Mouse (Mus musculus) embryonic facial prominence, embryonic 12.5 days (tissue): Measurements from ENCODE around the gene Smad6. TPM values are rescaled to one million over a fixed set of nuclear protein-coding genes. Genes with fewer than 3 reads are reported as not detected.

Experiments used
- polyA plus RNA-seq: library from polyadenylated mRNA; unstranded; fragments of >200 nt; fragmentation: Nextera tagmentation; extraction: Ambion mirVana; gene quantifications from 2 replicates; pipeline ENCODE4 v1.2.1, GENCODE M21; 2016

Gene Smad6
- polyA plus RNA-seq, 1 experiment from 2014 or later = 25.4 TPM

Other genes starting within 250 kb of the Smad6 start
- not detected in 2 replicates for gene Lctl, start 95.1 kb upstream of the Smad6 start, polyA plus RNA-seq
- gene Zwilch, start 151.0 kb upstream of the Smad6 start, polyA plus RNA-seq = 24.4 and 27.8 TPM in 2 replicates
- 1,066 and 1,135 TPM in 2 replicates for gene Rpl4, start 151.3 kb upstream of the Smad6 start, polyA plus RNA-seq
- gene Snapc5, start 157.2 kb upstream of the Smad6 start, polyA plus RNA-seq = 28.9 and 29.5 TPM in 2 replicates
- 3.0 and 4.4 TPM in 2 replicates for gene Uchl4, start 213.1 kb upstream of the Smad6 start, polyA plus RNA-seq
- 77.0 and 79.1 TPM in 2 replicates for gene Map2k1, start 231.6 kb upstream of the Smad6 start, polyA plus RNA-seq